Mouse (Mus musculus) limb, embryonic 11.5 days (tissue): ENCODE results near the gene Gucd1. TPM values are rescaled to one million over a fixed set of nuclear protein-coding genes. Genes with fewer than 3 reads are reported as not detected.

Experiments used
- ATAC-seq: fragments of 200-750 bp; cut with Nextera tagmentation; 2 replicates; pipeline ENCODE4 v1.8.0; 2017; ENCODE audit warnings: low read depth; ENCODE audit not compliant: insufficient number of reproducible peaks, low FRiP score, low TSS enrichment
- DNase-seq: peaks from one replicate; pipeline ENCODE4 v3.0.0-alpha.2; 2015; ENCODE audit warnings: low spot score
- H3K27ac ChIP-seq: fragments of 300-500 bp; sonication (generic); replicated peaks from 2 replicates; pipeline ENCODE4 v1.5.1; 2014; ENCODE audit warnings: low read depth, mild to moderate bottlenecking, low read length
- H3K27me3 ChIP-seq: fragments of 300-500 bp; sonication (generic); 2 replicates; pipeline ENCODE4 v1.6.1; 2014; ENCODE audit warnings: mild to moderate bottlenecking, low read length, mixed read lengths; ENCODE audit not compliant: control insufficient read depth, insufficient read depth
- H3K36me3 ChIP-seq: fragments of 300-500 bp; sonication (generic); 2 replicates; pipeline ENCODE4 v1.6.1; 2014; ENCODE audit warnings: mild to moderate bottlenecking, low read length, moderate library complexity, mixed read lengths; ENCODE audit not compliant: control insufficient read depth, insufficient read depth
- H3K4me1 ChIP-seq: fragments of 300-500 bp; sonication (generic); 2 replicates; pipeline ENCODE4 v1.6.1; 2014; ENCODE audit warnings: low read length, mixed read lengths; ENCODE audit not compliant: control insufficient read depth, insufficient read depth
- H3K4me2 ChIP-seq: fragments of 300-500 bp; sonication (generic); 2 replicates; pipeline ENCODE4 v1.6.1; 2014; ENCODE audit warnings: low read depth, mild to moderate bottlenecking, moderate library complexity; ENCODE audit not compliant: severe bottlenecking
- H3K4me3 ChIP-seq: fragments of 300-500 bp; sonication (generic); 2 replicates; pipeline ENCODE4 v1.5.1; 2014; ENCODE audit warnings: low read depth, low read length
- H3K9ac ChIP-seq: fragments of 300-500 bp; sonication (generic); 2 replicates; pipeline ENCODE4 v1.6.1; 2014; ENCODE audit warnings: mild to moderate bottlenecking, low read length
- H3K9me3 ChIP-seq: fragments of 300-500 bp; sonication (generic); 2 replicates; pipeline ENCODE4 v1.6.1; 2016; ENCODE audit warnings: low read length; ENCODE audit not compliant: control insufficient read depth
- WGBS: fragments of 180-500 bp; shearing (Covaris S2); extraction: QIAGEN DNeasy Blood & Tissue Kit; methylation state at CpG from one replicate; pipeline ENCODE4 v1.1.7; 2014; 5-methylcytosine and 5-hydroxymethylcytosine counted together
- polyA plus RNA-seq: library from polyadenylated mRNA; unstranded; fragments of >200 nt; fragmentation: Nextera tagmentation; extraction: Ambion mirVana; gene quantifications from 2 replicates; pipeline ENCODE4 v1.2.1, GENCODE M21; 2014

The Gucd1 gene
- polyA plus RNA-seq, 1 experiment from 2014 or later, result 36.1 TPM

GRCm38 (mm10) chr10:75447489-75447888 lies 70.3 kb downstream of the Gucd1 start:
- H3K4me2 ChIP-seq, result no peak overlapping the region
- H3K4me1 ChIP-seq, result no peaks in the 10 kb centered on the region
- no peaks in the 10 kb centered on the region for H3K27me3 ChIP-seq
- H3K36me3 ChIP-seq, result no peaks in the 10 kb centered on the region
- no peak overlapping the region for H3K27ac ChIP-seq
- no peak overlapping the region for H3K9ac ChIP-seq
- 84% methylated on average over 11 of the region's 11 CpGs for WGBS
- no peak for DNase-seq
- H3K9me3 ChIP-seq, result no peaks in the 10 kb centered on the region
- no peak overlapping the region for H3K4me3 ChIP-seq
- ATAC-seq, result no peak

GRCm38 (mm10) chr10:75446501-75447083 lies 71.2 kb downstream of the Gucd1 start:
- no peak for DNase-seq
- Histone ChIP-seq H3K36me3 (no peaks in the 10 kb centered on the region), H3K27ac (no peak overlapping the region)

GRCm38 (mm10) chr10:75445030-75445429 lies 72.7 kb downstream of the Gucd1 start:
- 65% methylated on average over 8 of the region's 8 CpGs for WGBS
- no peaks in the 10 kb centered on the region for H3K9me3 ChIP-seq
- H3K27ac ChIP-seq, result no peak overlapping the region
- H3K4me2 ChIP-seq, result no peak overlapping the region
- ATAC-seq, result no peak
- no peak for DNase-seq
- H3K36me3 ChIP-seq, result no peaks in the 10 kb centered on the region
- H3K27me3 ChIP-seq, result no peaks in the 10 kb centered on the region
- no peaks in the 10 kb centered on the region for H3K4me1 ChIP-seq
- H3K9ac ChIP-seq, result no peak overlapping the region
- no peak overlapping the region for H3K4me3 ChIP-seq

More at GRCm38 (mm10) chr10:75446501-75447083, 71.2 kb downstream of the Gucd1 start:
- Histone ChIP-seq H3K9me3 (no peaks in the 10 kb centered on the region), H3K9ac (no peak overlapping the region), H3K4me3 (no peak overlapping the region), H3K4me2 (no peak overlapping the region), H3K4me1 (no peaks in the 10 kb centered on the region), H3K27me3 (no peaks in the 10 kb centered on the region)
- no peak for ATAC-seq
- WGBS, result 68% methylated on average over 13 of the region's 13 CpGs

- Histone ChIP-seq H3K4me1 (no peaks in the 10 kb centered on the region), H3K27ac (no peak overlapping the region), H3K9ac (no peak overlapping the region), H3K27me3 (no peaks in the 10 kb centered on the region), H3K36me3 (no peaks in the 10 kb centered on the region), H3K9me3 (no peaks in the 10 kb centered on the region), H3K4me3 (no peak overlapping the region), H3K4me2 (no peak overlapping the region)
- DNase-seq (peak; percentile 49), ATAC-seq (0 out of 2 replicates have a peak, but pooled peaks have one; percentile 68)
- 70% methylated on average over 19 of the region's 19 CpGs for WGBS
Measured at GRCm38 (mm10) chr10:75444111-75444826, 73.5 kb downstream of the Gucd1 start.

- H3K4me1 ChIP-seq, result no peaks in the 10 kb centered on the region
- 89% methylated on average over 4 of the region's 4 CpGs for WGBS
- no peaks in the 10 kb centered on the region for H3K27me3 ChIP-seq
Measured at GRCm38 (mm10) chr10:75443017-75443416, 74.8 kb downstream of the Gucd1 start.

GRCm38 (mm10) chr10:75441800-75442199 lies 76.0 kb downstream of the Gucd1 start:
- Histone ChIP-seq H3K27me3 (no peaks in the 10 kb centered on the region), H3K27ac (no peak overlapping the region), H3K4me2 (no peak overlapping the region), H3K9ac (no peak overlapping the region), H3K4me1 (no peaks in the 10 kb centered on the region), H3K36me3 (no peaks in the 10 kb centered on the region), H3K9me3 (no peaks in the 10 kb centered on the region), H3K4me3 (no peak overlapping the region)
- no peak for ATAC-seq
- WGBS, result 87% methylated on average over 4 of the region's 4 CpGs
- DNase-seq, result no peak

More at GRCm38 (mm10) chr10:75443017-75443416, 74.8 kb downstream of the Gucd1 start:
- Histone ChIP-seq H3K36me3 (no peaks in the 10 kb centered on the region), H3K9ac (no peak overlapping the region), H3K27ac (no peak overlapping the region), H3K4me2 (no peak overlapping the region), H3K9me3 (no peaks in the 10 kb centered on the region), H3K4me3 (no peak overlapping the region)
- no peak for ATAC-seq
- no peak for DNase-seq

- Histone ChIP-seq H3K27ac (no peak overlapping the region), H3K9ac (no peak overlapping the region), H3K36me3 (no peaks in the 10 kb centered on the region), H3K4me1 (no peaks in the 10 kb centered on the region), H3K9me3 (no peaks in the 10 kb centered on the region), H3K27me3 (no peaks in the 10 kb centered on the region), H3K4me3 (no peak overlapping the region), H3K4me2 (no peak overlapping the region)
- ATAC-seq, result no peak
- 87% methylated on average over 3 of the region's 3 CpGs for WGBS
- DNase-seq, result no peak
Measured at GRCm38 (mm10) chr10:75440756-75441155, 77.0 kb downstream of the Gucd1 start.

- H3K4me2 ChIP-seq, result no peak overlapping the region
- no peaks in the 10 kb centered on the region for H3K36me3 ChIP-seq
- H3K4me3 ChIP-seq, result no peak overlapping the region
- DNase-seq (peak; percentile 69), ATAC-seq (peak; percentile 36; the same call in 1 of the 2 replicates)
- no peaks in the 10 kb centered on the region for H3K27me3 ChIP-seq
- H3K27ac ChIP-seq, result no peak overlapping the region
- no peaks in the 10 kb centered on the region for H3K4me1 ChIP-seq
- WGBS, result 48% methylated on average over 7 of the region's 7 CpGs
- H3K9me3 ChIP-seq, result no peaks in the 10 kb centered on the region
- 0 out of 2 replicates have a peak overlapping the region, but pooled peaks have one; percentile 12 for H3K9ac ChIP-seq
Measured at GRCm38 (mm10) chr10:75439211-75439811, 78.5 kb downstream of the Gucd1 start.
